Comparison of ENCODE assay signal across 8 mouse cellular contexts in genomic region chr4:68953131-68953551, GRCm38 (mm10). TPM values are rescaled to one million over a fixed set of nuclear protein-coding genes. Genes with fewer than 3 reads are reported as not detected.
DNase-seq lines count a peak whose midpoint lies in the region; ATAC-seq and TF ChIP-seq lines count a peak whose summit lies in the region.

No protein-coding gene starts in this region.

- peak overlapping the region; percentile 53 for H3K4me3 ChIP-seq in heart, embryonic 12.5 days
- H3K4me3 ChIP-seq in limb, embryonic 10.5 days: peak overlapping the region; percentile 54
- peak overlapping the region; percentile 37 for H3K4me3 ChIP-seq in stomach, postnatal 0 days (ENCODE audit: low read depth, low read length)

- no peaks in the 10 kb centered on the region for H3K36me3 ChIP-seq in heart, embryonic 12.5 days
- no peaks in the 10 kb centered on the region for H3K36me3 ChIP-seq in limb, embryonic 10.5 days
- H3K36me3 ChIP-seq in stomach, postnatal 0 days (ENCODE audit: control insufficient read depth, insufficient read depth, low read length): no peaks in the 10 kb centered on the region

- no peak overlapping the region for H3K27ac ChIP-seq in heart, embryonic 12.5 days (ENCODE audit: poor library complexity, severe bottlenecking)
- no peak overlapping the region for H3K27ac ChIP-seq in limb, embryonic 10.5 days
- H3K27ac ChIP-seq in stomach, postnatal 0 days (replicated peaks): no peak overlapping the region

- 0 out of 2 replicates have a peak overlapping the region, but pooled peaks have one; percentile 43 for H3K9ac ChIP-seq in heart, embryonic 12.5 days
- H3K9ac ChIP-seq in stomach, postnatal 0 days (ENCODE audit: low read length): no peak overlapping the region

- peaks cover 18% of the 10 kb centered on the region for H3K27me3 ChIP-seq in heart, embryonic 12.5 days (replicated peaks)
- peaks cover 44% of the 10 kb centered on the region for H3K27me3 ChIP-seq in limb, embryonic 10.5 days (ENCODE audit: low read depth, poor library complexity, severe bottlenecking)
- H3K27me3 ChIP-seq in stomach, postnatal 0 days (ENCODE audit: control insufficient read depth, insufficient read depth, low read length): no peaks in the 10 kb centered on the region

- no peak for TF ChIP-seq CTCF in stomach, postnatal 0 days (IDR thresholded peaks at IDR 0.05; ENCODE audit: low read depth)

- no peak for ATAC-seq in heart, embryonic 12.5 days (ENCODE audit: insufficient number of reproducible peaks, low FRiP score)
- no peak for ATAC-seq in stomach, postnatal 0 days (ENCODE audit: low FRiP score, low TSS enrichment)

- peaks cover 12% of the 10 kb centered on the region for H3K4me1 ChIP-seq in heart, embryonic 12.5 days (replicated peaks)
- H3K4me1 ChIP-seq in limb, embryonic 10.5 days: peaks cover 14% of the 10 kb centered on the region; the same call in 1 of the 2 replicates
- no peaks in the 10 kb centered on the region for H3K4me1 ChIP-seq in stomach, postnatal 0 days (replicated peaks; ENCODE audit: control insufficient read depth, insufficient read depth)

- H3K4me2 ChIP-seq in heart, embryonic 12.5 days: peak overlapping the region; percentile 98
- H3K4me2 ChIP-seq in stomach, postnatal 0 days (replicated peaks; ENCODE audit: low read depth): peak overlapping the region; percentile 77

- no peaks in the 10 kb centered on the region for H3K9me3 ChIP-seq in heart, embryonic 12.5 days (replicated peaks)
- no peaks in the 10 kb centered on the region for H3K9me3 ChIP-seq in limb, embryonic 10.5 days (replicated peaks)
- no peaks in the 10 kb centered on the region for H3K9me3 ChIP-seq in stomach, postnatal 0 days (ENCODE audit: control insufficient read depth, low read length)

- TF ChIP-seq EP300 in stomach, postnatal 0 days (optimal IDR thresholded peaks at IDR 0.05): no peak

- no peak for DNase-seq in heart, postnatal 25 days (ENCODE audit: low spot score)
- peak; percentile 10 for DNase-seq in right cerebral cortex, postnatal 4 days
- DNase-seq in right cerebral cortex, adult 18-20 months: no peak
- DNase-seq in limb, embryonic 10.5 days (ENCODE audit: low spot score): peak; percentile 27
- DNase-seq in stomach, postnatal 0 days (ENCODE audit: low spot score): no peak
- no peak for DNase-seq in B cell, adult 2 months
- no peak for DNase-seq in frontal cortex, postnatal 36 days (ENCODE audit: low spot score in 2 of 2)

- intact Hi-C loops in heart, postnatal 25 days (cut with DNase I): no loop called here

- WGBS in heart, embryonic 12.5 days: 10% methylated on average over 8 of the region's 8 CpGs
- WGBS in limb, embryonic 10.5 days: 19% methylated on average over 8 of the region's 8 CpGs
- WGBS in stomach, postnatal 0 days: 10% methylated on average over 8 of the region's 8 CpGs

RNA-seq across cellular contexts. Expression of gene Brinp1, which starts 1.1 kb away (rescaled TPM):
- polyA plus RNA-seq in heart, embryonic 12.5 days (2016; fragmentation: Nextera tagmentation; extraction: Ambion mirVana): 2.3 and 2.9 TPM in 2 replicates
- under 1 TPM; 0.10 to 0.14 TPM for total RNA-seq in heart, postnatal 25 days (2021)
- 0.99 and 2.9 TPM in 2 replicates for polyA plus RNA-seq in limb, embryonic 10.5 days (2016; fragmentation: Nextera tagmentation; extraction: Ambion mirVana)
- 1.0 and 1.1 TPM in 2 replicates for polyA plus RNA-seq in stomach, postnatal 0 days (2015; fragmentation: Nextera tagmentation; extraction: Ambion mirVana)

Comparison
In these comparisons a context has a peak if more than half of its experiments do, and no peak if none do; other contexts are left out.
1. DNase-seq: peak in right cerebral cortex, postnatal 4 days (single experiment) and limb, embryonic 10.5 days (single experiment); none in heart, postnatal 25 days (single experiment), right cerebral cortex, adult 18-20 months (single experiment), stomach, postnatal 0 days (single experiment), B cell, adult 2 months (0 of 2) and frontal cortex, postnatal 36 days (0 of 2).
2. Peak in every context shown above with its lines, with median percentiles within 50 percentile points of each other: H3K4me3 ChIP-seq.